Mouse (Mus musculus): ENCODE measurements around the gene Msx1.

GRCm38 (mm10) chr5:37825111-37825600 is 773 bp upstream of the Msx1 start:
- no peak for TF ChIP-seq GATA1 (IDR thresholded peaks at IDR 0.05; ENCODE audit: borderline replicate concordance, low read length)
- no peak for TF ChIP-seq FLI1 (IDR thresholded peaks at IDR 0.05; ENCODE audit: low read length)
